Mouse (Mus musculus): ENCODE data around the gene Cwh43.

The Cwh43 gene

GRCm38 (mm10) chr5:73399768-73400526, 5.9 kb upstream of the Cwh43 start:
- DNase-seq (ENCODE audit: low read depth): no peak

DNA sequence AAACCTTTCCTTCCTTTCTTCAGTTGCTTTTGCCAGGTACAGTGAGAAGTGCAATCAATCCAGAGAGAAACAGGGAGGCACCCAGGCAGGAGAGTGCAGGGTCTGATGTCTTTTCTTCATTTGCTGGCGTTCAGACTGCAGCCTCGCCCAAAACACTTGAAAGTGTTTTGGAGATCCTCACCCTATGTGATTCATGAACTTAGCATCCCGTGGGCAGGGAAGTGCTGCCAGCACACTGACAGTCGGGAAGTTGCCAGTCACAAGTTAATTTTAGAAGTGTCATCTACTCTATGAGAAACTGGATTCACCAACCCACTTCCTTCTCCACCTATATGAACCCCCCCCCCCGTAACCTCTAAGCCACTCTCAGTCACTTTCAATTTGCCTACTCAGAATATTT, 4.5 kb upstream of the Cwh43 start:
- no peak for DNase-seq (ENCODE audit: low read depth)

- no peak for DNase-seq (ENCODE audit: low read depth)
Measured at GRCm38 (mm10) chr5:73402911-73403310, 3.0 kb upstream of the Cwh43 start.

- no peak for DNase-seq (ENCODE audit: low read depth)
Measured at GRCm38 (mm10) chr5:73403311-73404068, 2.4 kb upstream of the Cwh43 start.

- DNase-seq (ENCODE audit: low read depth): no peak
Measured at GRCm38 (mm10) chr5:73404790-73405189, 1.1 kb upstream of the Cwh43 start.

GRCm38 (mm10) chr5:73406861-73407260, 986 bp downstream of the Cwh43 start:
- DNase-seq (ENCODE audit: low read depth): no peak

DNA sequence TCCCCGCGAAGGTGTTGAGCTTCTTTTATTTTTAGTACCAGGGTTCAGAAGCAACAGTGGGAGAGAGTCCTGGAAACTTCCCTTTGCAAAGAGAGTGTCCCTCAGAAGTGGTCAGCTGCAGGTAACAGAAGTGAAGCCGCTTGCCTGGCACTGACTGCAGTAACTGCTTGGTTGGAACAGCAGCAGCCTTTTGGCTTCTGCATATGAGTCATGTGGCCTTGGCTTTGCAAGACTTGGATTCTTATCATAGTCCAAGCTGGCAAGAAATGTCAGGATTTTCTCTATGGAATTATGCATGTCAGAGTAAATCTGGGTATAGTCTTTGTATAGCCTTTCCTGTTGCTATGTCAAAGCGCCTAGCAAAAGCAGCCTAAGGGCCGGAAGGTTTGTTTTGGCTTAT, 4.1 kb downstream of the Cwh43 start:
- DNase-seq (ENCODE audit: low read depth): no peak

DNA sequence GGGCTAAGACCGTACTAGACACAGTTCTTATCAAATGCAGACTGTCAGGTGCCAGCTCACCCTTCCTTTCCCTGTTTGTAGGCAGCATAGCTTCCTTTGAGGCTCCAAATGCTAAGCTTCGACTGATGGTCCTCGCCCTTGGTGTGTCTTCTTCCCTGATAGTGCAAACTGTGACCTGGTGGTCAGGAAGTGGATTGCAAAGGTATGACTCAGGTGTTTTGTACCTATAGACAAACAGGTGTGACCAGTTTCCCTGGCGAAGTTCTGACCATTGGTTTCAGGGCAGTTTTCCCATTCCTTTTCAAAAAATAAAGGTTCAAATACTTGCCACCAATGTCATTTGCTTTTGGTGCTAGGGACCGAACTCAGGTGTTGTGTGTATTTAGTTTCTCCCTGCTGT, 5.9 kb downstream of the Cwh43 start:
- DNase-seq (ENCODE audit: low read depth): no peak

- DNase-seq (ENCODE audit: low read depth): no peak
Measured at GRCm38 (mm10) chr5:73414172-73414571, 8.3 kb downstream of the Cwh43 start.

DNA sequence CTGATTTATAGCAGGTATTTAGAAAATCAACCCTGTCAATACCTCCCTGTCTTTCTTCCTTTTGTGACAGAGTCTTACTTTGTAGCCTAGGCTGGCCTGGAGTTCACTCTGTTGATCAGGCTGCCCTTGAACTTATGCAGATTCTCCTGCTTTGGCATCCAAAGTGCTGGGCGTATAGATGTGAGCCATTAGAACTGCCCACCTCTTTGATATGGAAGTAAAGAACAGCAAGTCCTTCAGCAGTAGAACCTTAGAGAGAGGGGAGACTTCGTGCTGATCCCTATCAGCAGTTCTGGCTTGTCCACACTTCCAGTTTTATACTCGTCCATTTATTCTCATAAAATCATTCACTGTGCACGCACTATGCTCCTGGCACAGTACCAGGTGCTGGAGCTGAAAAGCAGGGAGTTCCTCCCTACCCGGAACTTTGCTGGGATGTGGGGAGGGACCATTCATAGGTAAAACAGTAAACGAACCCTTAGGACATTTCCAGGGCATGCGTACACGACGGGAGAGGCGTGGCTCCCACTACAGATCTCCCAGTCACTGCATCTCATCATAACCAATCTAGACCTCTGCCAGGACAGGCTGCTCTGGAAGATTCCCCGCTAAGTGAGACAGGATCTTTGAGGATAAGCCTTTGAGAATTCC, 13.3 kb downstream of the Cwh43 start:
- no peak for DNase-seq (ENCODE audit: low read depth)

- DNase-seq (ENCODE audit: low read depth): no peak
Measured at GRCm38 (mm10) chr5:73426824-73427223, 20.9 kb downstream of the Cwh43 start.

- peak; percentile 30 for DNase-seq (ENCODE audit: low read depth)
Measured at GRCm38 (mm10) chr5:73431581-73431980, 25.7 kb downstream of the Cwh43 start.

DNA sequence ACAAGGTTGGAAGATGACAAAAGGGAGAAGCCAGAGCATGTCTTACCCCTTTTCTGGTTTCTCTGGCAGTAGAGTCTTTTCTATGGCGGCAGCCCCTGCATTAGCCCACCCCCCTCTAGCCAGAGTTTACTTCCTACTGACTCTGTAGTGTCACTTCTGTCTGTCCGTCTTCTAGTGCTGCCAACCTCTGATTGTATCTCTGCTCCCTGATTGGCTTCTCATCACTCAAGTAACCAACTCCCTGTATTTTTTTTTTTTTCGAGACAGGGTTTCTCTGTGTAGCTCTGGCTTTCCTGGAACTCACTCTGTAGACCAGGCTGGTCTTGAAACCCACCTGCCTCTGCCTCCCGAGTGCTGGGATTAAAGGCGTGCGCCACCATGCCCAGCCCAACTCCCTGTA, 26.9 kb downstream of the Cwh43 start:
- DNase-seq (ENCODE audit: low read depth): no peak

- DNase-seq (ENCODE audit: low read depth): no peak
Measured at GRCm38 (mm10) chr5:73434764-73435163, 28.9 kb downstream of the Cwh43 start.

DNA sequence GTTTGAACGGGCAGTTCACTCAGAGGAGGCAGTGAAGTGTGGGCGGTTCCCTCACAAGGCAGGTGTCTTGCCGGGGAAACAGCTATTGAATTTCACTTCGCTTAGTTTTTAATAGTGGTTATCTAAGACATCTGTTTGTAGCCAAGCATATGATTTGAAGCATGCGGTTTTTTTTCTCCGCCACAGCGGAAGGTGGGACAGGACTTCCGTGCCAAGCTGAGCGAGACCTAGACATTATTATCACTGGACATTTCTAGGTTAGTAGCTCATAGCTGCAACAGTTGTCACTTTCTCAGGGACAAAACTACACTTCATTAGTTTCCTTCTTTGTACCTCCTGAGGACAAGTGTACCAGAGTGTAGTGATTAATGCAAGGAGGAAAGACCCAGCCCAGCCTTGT, 36.3 kb downstream of the Cwh43 start:
- DNase-seq (ENCODE audit: low read depth): no peak

DNA sequence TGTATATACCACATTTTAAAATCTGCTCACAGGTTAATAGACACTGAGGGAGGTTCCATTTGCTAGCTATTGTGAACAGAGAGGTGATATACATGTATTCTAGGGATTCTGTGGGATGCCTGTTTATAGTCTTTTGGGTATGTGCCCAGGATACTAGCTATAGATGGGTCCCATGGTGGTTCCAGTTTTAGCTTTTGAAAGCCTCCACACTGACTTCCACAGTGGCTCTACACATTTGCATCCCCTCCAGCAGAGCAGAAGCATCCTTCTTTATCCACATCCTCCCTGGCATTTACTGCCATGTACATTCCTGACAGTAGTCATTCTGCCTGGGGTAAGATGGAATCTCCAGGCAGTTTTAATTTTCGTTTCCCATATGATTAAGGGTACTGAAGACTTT, 44.4 kb downstream of the Cwh43 start:
- no peak for DNase-seq (ENCODE audit: low read depth)

- DNase-seq (ENCODE audit: low read depth): no peak
Measured at GRCm38 (mm10) chr5:73454502-73455306, 48.8 kb downstream of the Cwh43 start.

GRCm38 (mm10) chr5:73455307-73455687, 49.4 kb downstream of the Cwh43 start:
- DNase-seq (ENCODE audit: low read depth): no peak

- no peak for DNase-seq (ENCODE audit: low read depth)
Measured at GRCm38 (mm10) chr5:73468462-73469433, 62.9 kb downstream of the Cwh43 start.

- no peak for DNase-seq (ENCODE audit: low read depth)
Measured at GRCm38 (mm10) chr5:73474412-73475405, 68.8 kb downstream of the Cwh43 start.
